Mouse (Mus musculus) neural tube, embryonic 15.5 days (tissue): ENCODE measurements around the gene D5Ertd577e. TPM values are rescaled to one million over a fixed set of nuclear protein-coding genes. Genes with fewer than 3 reads are reported as not detected.
"Not testable (repeated sequence)": the region's sequence is repeated elsewhere in the genome, so short reads cannot be mapped to it uniquely, and the experiment has no call there.

ENCODE experiments used
- ATAC-seq: fragments of 200-750 bp; cut with Nextera tagmentation; 2 replicates; pipeline ENCODE4 v1.8.0; 2017; ENCODE audit warnings: mild to moderate bottlenecking, moderate TSS enrichment, moderate library complexity; ENCODE audit not compliant: low FRiP score
- H3K27ac ChIP-seq: fragments of 300-500 bp; sonication (generic); replicated peaks from 2 replicates; pipeline ENCODE4 v1.5.1; 2015; ENCODE audit warnings: mild to moderate bottlenecking, inconsistent platforms
- H3K27me3 ChIP-seq: fragments of 300-500 bp; sonication (generic); replicated peaks from 2 replicates; pipeline ENCODE4 v1.6.1; 2015; ENCODE audit warnings: inconsistent platforms
- H3K36me3 ChIP-seq: fragments of 300-500 bp; sonication (generic); 2 replicates; pipeline ENCODE4 v1.6.1; 2015; ENCODE audit warnings: inconsistent platforms
- H3K4me1 ChIP-seq: fragments of 300-500 bp; sonication (generic); 2 replicates; pipeline ENCODE4 v1.6.1; 2015; ENCODE audit warnings: inconsistent platforms
- H3K4me2 ChIP-seq: fragments of 300-500 bp; sonication (generic); 2 replicates; pipeline ENCODE4 v1.6.1; 2015; ENCODE audit warnings: inconsistent platforms, mild to moderate bottlenecking, moderate library complexity
- H3K4me3 ChIP-seq: fragments of 300-500 bp; sonication (generic); replicated peaks from 2 replicates; pipeline ENCODE4 v1.5.1; 2015; ENCODE audit warnings: mild to moderate bottlenecking, inconsistent platforms
- H3K9ac ChIP-seq: fragments of 300-500 bp; sonication (generic); replicated peaks from 2 replicates; pipeline ENCODE4 v1.6.1; 2015; ENCODE audit warnings: mild to moderate bottlenecking, inconsistent platforms
- H3K9me3 ChIP-seq: fragments of 300-500 bp; sonication (generic); replicated peaks from 2 replicates; pipeline ENCODE4 v1.6.1; 2016; ENCODE audit warnings: inconsistent platforms
- WGBS: fragments of 180-500 bp; shearing (Covaris S2); methylation state at CpG from one replicate; pipeline ENCODE4 v1.1.7; 2015; ENCODE audit warnings: mixed read lengths; 5-methylcytosine and 5-hydroxymethylcytosine counted together
- polyA plus RNA-seq: library from polyadenylated mRNA; unstranded; fragments of >200 nt; fragmentation: Nextera tagmentation; extraction: Ambion mirVana; gene quantifications from 2 replicates; pipeline ENCODE4 v1.2.1, GENCODE M21; 2015

Gene D5Ertd577e
- polyA plus RNA-seq: not detected in 2 replicates

DNA sequence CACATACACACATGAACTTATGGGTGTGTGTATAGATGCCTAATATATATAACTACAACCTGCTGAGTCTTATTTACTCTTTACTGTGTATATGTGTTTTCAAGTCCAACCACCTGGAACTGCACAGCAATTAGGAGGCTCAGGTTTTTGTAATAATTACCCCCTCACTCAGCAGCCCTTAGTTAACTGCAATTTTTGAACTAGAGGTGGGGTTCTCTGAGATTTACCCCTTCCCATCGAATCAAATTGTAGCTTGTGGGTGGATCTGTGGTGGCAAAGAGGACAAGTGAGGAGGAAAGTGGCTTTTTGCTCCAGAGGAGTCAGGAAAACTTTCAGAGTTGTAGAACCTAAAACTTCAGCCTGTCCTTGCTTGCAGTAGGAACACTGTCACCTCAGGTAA is at the start of gene D5Ertd577e:
Gene D5Ertd577e, plus strand, starts transcription at position 301 of the 400 bp plus-strand sequence.
- ATAC-seq, H3K4me1 ChIP-seq, H3K9ac ChIP-seq, H3K9me3 ChIP-seq, H3K4me3 ChIP-seq, H3K36me3 ChIP-seq, H3K27ac ChIP-seq, H3K27me3 ChIP-seq, H3K4me2 ChIP-seq: not testable (repeated sequence)
- WGBS: 37% methylated on average over 1 of the region's 1 CpGs

DNA sequence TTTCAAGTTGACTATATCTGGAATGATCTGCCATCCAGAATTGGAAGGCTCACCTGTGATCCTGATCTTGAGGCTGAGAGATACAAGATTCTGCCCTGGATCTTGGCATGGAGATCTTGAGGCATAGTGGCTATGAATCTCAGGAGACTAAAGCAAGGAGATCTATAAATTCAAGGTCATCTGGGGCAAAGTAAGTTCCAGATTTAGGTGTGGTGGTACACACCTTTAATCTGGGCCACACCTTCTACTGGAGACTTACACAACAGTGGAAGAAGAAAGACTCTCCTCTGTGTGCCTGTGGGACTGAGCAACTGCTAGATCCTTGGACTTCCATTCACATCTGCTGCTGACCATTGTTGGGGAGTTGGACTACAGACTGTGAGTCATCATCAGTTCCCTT is 53.9 kb downstream of the D5Ertd577e start, which contains the start of gene Gm3286:
Gene Gm3286, plus strand, starts transcription at position 301 of the 400 bp plus-strand sequence.
- not testable (repeated sequence) for H3K4me2 ChIP-seq, ATAC-seq, H3K4me1 ChIP-seq

More for the DNA sequence above, 53.9 kb downstream of the D5Ertd577e start, which contains the start of gene Gm3286:
- not testable (repeated sequence) for H3K9ac ChIP-seq, H3K27ac ChIP-seq, H3K27me3 ChIP-seq, H3K9me3 ChIP-seq, H3K36me3 ChIP-seq, H3K4me3 ChIP-seq

Other genes starting within 250 kb of the D5Ertd577e start
- not detected in 2 replicates for gene Gm10424, start 184.0 kb upstream of the D5Ertd577e start, polyA plus RNA-seq
- gene Gm3259, start 150.9 kb upstream of the D5Ertd577e start, polyA plus RNA-seq: not detected in 2 replicates
- not detected in 2 replicates for gene Gm3286, start 54.0 kb downstream of the D5Ertd577e start, polyA plus RNA-seq
- gene Gm7971, start 138.1 kb downstream of the D5Ertd577e start, polyA plus RNA-seq: not detected in 2 replicates